Mouse (Mus musculus) embryonic facial prominence, embryonic 12.5 days (tissue): ENCODE data around the gene Hmga1b. TPM values are rescaled to one million over a fixed set of nuclear protein-coding genes. Genes with fewer than 3 reads are reported as not detected.

Source experiments
- ATAC-seq: fragments of 200-750 bp; cut with Nextera tagmentation; 2 replicates; pipeline ENCODE4 v1.8.0; 2017; ENCODE audit not compliant: insufficient number of reproducible peaks, insufficient read depth, low FRiP score, low TSS enrichment
- H3K27ac ChIP-seq: fragments of 300-500 bp; sonication (generic); 2 replicates; pipeline ENCODE4 v1.5.1; 2016; ENCODE audit warnings: mild to moderate bottlenecking
- H3K27me3 ChIP-seq: fragments of 300-500 bp; sonication (generic); 2 replicates; pipeline ENCODE4 v1.6.1; 2016; ENCODE audit warnings: mild to moderate bottlenecking, moderate library complexity
- H3K36me3 ChIP-seq: fragments of 300-500 bp; sonication (generic); 2 replicates; pipeline ENCODE4 v1.6.1; 2016; ENCODE audit warnings: mild to moderate bottlenecking
- H3K4me1 ChIP-seq: fragments of 300-500 bp; sonication (generic); 2 replicates; pipeline ENCODE4 v1.6.1; 2016
- H3K4me2 ChIP-seq: fragments of 300-500 bp; sonication (generic); replicated peaks from 2 replicates; pipeline ENCODE4 v1.6.1; 2016; ENCODE audit warnings: mild to moderate bottlenecking, moderate library complexity
- H3K4me3 ChIP-seq: fragments of 300-500 bp; sonication (generic); 2 replicates; pipeline ENCODE4 v1.5.1; 2016; ENCODE audit warnings: mild to moderate bottlenecking
- H3K9ac ChIP-seq: fragments of 300-500 bp; sonication (generic); 2 replicates; pipeline ENCODE4 v1.6.1; 2016; ENCODE audit warnings: mild to moderate bottlenecking, moderate library complexity
- H3K9me3 ChIP-seq: fragments of 300-500 bp; sonication (generic); 2 replicates; pipeline ENCODE4 v1.6.1; 2016; ENCODE audit warnings: mild to moderate bottlenecking, moderate library complexity
- WGBS: fragments of 180-500 bp; shearing (Covaris S2); methylation state at CpG from one replicate; pipeline ENCODE4 v1.1.7; 2016; 5-methylcytosine and 5-hydroxymethylcytosine counted together
- polyA plus RNA-seq: library from polyadenylated mRNA; unstranded; fragments of >200 nt; fragmentation: Nextera tagmentation; extraction: Ambion mirVana; gene quantifications from 2 replicates; pipeline ENCODE4 v1.2.1, GENCODE M21; 2016

Hmga1b gene
- polyA plus RNA-seq, 1 experiment from 2014 or later = 5.8 TPM

GRCm38 (mm10) chr11:120812068-120812467 lies 49.5 kb downstream of the Hmga1b start:
- Histone ChIP-seq H3K27me3 (no peaks in the 10 kb centered on the region), H3K4me2 (no peak overlapping the region), H3K9ac (no peak overlapping the region), H3K9me3 (no peaks in the 10 kb centered on the region), H3K27ac (no peak overlapping the region), H3K36me3 (peaks cover 100% of the 10 kb centered on the region), H3K4me1 (no peaks in the 10 kb centered on the region), H3K4me3 (no peak overlapping the region)
- ATAC-seq = no peak
- 97% methylated on average over 16 of the region's 16 CpGs for WGBS

Other genes starting within 250 kb of the Hmga1b start
- 1.7 and 2.1 TPM in 2 replicates for gene Gcgr, start 232.1 kb upstream of the Hmga1b start, polyA plus RNA-seq
- 234 and 242 TPM in 2 replicates for gene Mcrip1, start 213.1 kb upstream of the Hmga1b start, polyA plus RNA-seq
- 0.36 TPM in 1 of 2 replicates, not detected in the other for gene Ppp1r27, start 211.7 kb upstream of the Hmga1b start, polyA plus RNA-seq
- gene P4hb, start 189.5 kb upstream of the Hmga1b start, polyA plus RNA-seq = 622 and 637 TPM in 2 replicates
- gene Arhgdia, start 181.2 kb upstream of the Hmga1b start, polyA plus RNA-seq = 561 and 568 TPM in 2 replicates
- gene Alyref, start 164.4 kb upstream of the Hmga1b start, polyA plus RNA-seq = 683 and 688 TPM in 2 replicates
- gene Anapc11, start 164.4 kb upstream of the Hmga1b start, polyA plus RNA-seq = 191 and 198 TPM in 2 replicates
- 0.99 TPM in 1 of 2 replicates, not detected in the other for gene Npb, start 154.3 kb upstream of the Hmga1b start, polyA plus RNA-seq
- 143 and 147 TPM in 2 replicates for gene Pcyt2, start 144.9 kb upstream of the Hmga1b start, polyA plus RNA-seq
- gene Sirt7, start 137.6 kb upstream of the Hmga1b start, polyA plus RNA-seq = 29.7 and 30.4 TPM in 2 replicates
- 33.6 and 34.8 TPM in 2 replicates for gene Mafg, start 129.2 kb upstream of the Hmga1b start, polyA plus RNA-seq
- gene Pycr1, start 119.0 kb upstream of the Hmga1b start, polyA plus RNA-seq = 25.3 and 26.5 TPM in 2 replicates
- 0.47 TPM in 1 of 2 replicates, not detected in the other for gene Myadml2, start 114.6 kb upstream of the Hmga1b start, polyA plus RNA-seq
- gene Notum, start 101.6 kb upstream of the Hmga1b start, polyA plus RNA-seq = 5.1 and 6.3 TPM in 2 replicates
- 131 and 139 TPM in 2 replicates for gene Aspscr1, start 89.8 kb upstream of the Hmga1b start, polyA plus RNA-seq
- gene Cenpx, start 49.1 kb upstream of the Hmga1b start, polyA plus RNA-seq = 131 TPM in 2 replicates
- 77.5 and 83.7 TPM in 2 replicates for gene Lrrc45, start 48.9 kb upstream of the Hmga1b start, polyA plus RNA-seq
- 59.7 and 62.8 TPM in 2 replicates for gene Rac3, start 41.3 kb upstream of the Hmga1b start, polyA plus RNA-seq
- 11.5 and 12.3 TPM in 2 replicates for gene Dcxr, start 35.5 kb upstream of the Hmga1b start, polyA plus RNA-seq
- 5.9 and 6.1 TPM in 2 replicates for gene Cbr2, start 30.7 kb upstream of the Hmga1b start, polyA plus RNA-seq
- 47.0 and 47.2 TPM in 2 replicates for gene Rfng, start 21.4 kb downstream of the Hmga1b start, polyA plus RNA-seq
- 243 and 245 TPM in 2 replicates for gene Gps1, start 21.5 kb downstream of the Hmga1b start, polyA plus RNA-seq
- gene Dus1l, start 33.6 kb downstream of the Hmga1b start, polyA plus RNA-seq = 66.1 and 70.5 TPM in 2 replicates
- 74.2 and 77.0 TPM in 2 replicates for gene Fasn, start 61.8 kb downstream of the Hmga1b start, polyA plus RNA-seq
- gene Ccdc57, start 170.1 kb downstream of the Hmga1b start, polyA plus RNA-seq = 7.2 and 7.5 TPM in 2 replicates
- 46.2 and 46.9 TPM in 2 replicates for gene Slc16a3, start 185.7 kb downstream of the Hmga1b start, polyA plus RNA-seq
- gene Csnk1d, start 228.5 kb downstream of the Hmga1b start, polyA plus RNA-seq = 159 and 160 TPM in 2 replicates